Mouse (Mus musculus) retina, postnatal 1 day (tissue): ENCODE measurements around the gene Ptpro.
"Not testable (repeated sequence)": the region's sequence is repeated elsewhere in the genome, so short reads cannot be mapped to it uniquely, and the experiment has no call there.

Experiments
- DNase-seq: peaks from one replicate; pipeline ENCODE4 v3.0.0-alpha.2; 2012

Gene Ptpro

GRCm38 (mm10) chr6:137457210-137457609, 205.1 kb downstream of the Ptpro start:
- no peak for DNase-seq

GRCm38 (mm10) chr6:137458136-137458535, 206.0 kb downstream of the Ptpro start:
- no peak for DNase-seq

GRCm38 (mm10) chr6:137463771-137464170, 211.7 kb downstream of the Ptpro start:
- DNase-seq: no peak

- DNase-seq: peak; percentile 21
Observed at GRCm38 (mm10) chr6:137465253-137465652, 213.1 kb downstream of the Ptpro start.

GRCm38 (mm10) chr6:137466256-137466655, 214.1 kb downstream of the Ptpro start:
- DNase-seq: no peak

GRCm38 (mm10) chr6:137467696-137468095, 215.6 kb downstream of the Ptpro start:
- no peak for DNase-seq

GRCm38 (mm10) chr6:137469541-137469940, 217.4 kb downstream of the Ptpro start:
- DNase-seq: no peak

GRCm38 (mm10) chr6:137470901-137471598, 218.9 kb downstream of the Ptpro start:
- peak; percentile 92 for DNase-seq

- peak; percentile 59 for DNase-seq
Observed at GRCm38 (mm10) chr6:137472129-137472528, 220.0 kb downstream of the Ptpro start.

- no peak for DNase-seq
Observed at GRCm38 (mm10) chr6:137473433-137473832, 221.3 kb downstream of the Ptpro start.

GRCm38 (mm10) chr6:137475695-137476094, 223.6 kb downstream of the Ptpro start:
- not testable (repeated sequence) for DNase-seq

GRCm38 (mm10) chr6:137482891-137483290, 230.8 kb downstream of the Ptpro start:
- no peak for DNase-seq

GRCm38 (mm10) chr6:137487443-137487842, 235.3 kb downstream of the Ptpro start:
- DNase-seq: no peak

- DNase-seq: no peak
Observed at GRCm38 (mm10) chr6:137490115-137490514, 238.0 kb downstream of the Ptpro start.

GRCm38 (mm10) chr6:137491659-137492058, 239.5 kb downstream of the Ptpro start:
- no peak for DNase-seq

- no peak for DNase-seq
Observed at GRCm38 (mm10) chr6:137492582-137492981, 240.5 kb downstream of the Ptpro start.

- DNase-seq: no peak
Observed at GRCm38 (mm10) chr6:137493211-137494135, 241.4 kb downstream of the Ptpro start.

GRCm38 (mm10) chr6:137494136-137494475, 242.0 kb downstream of the Ptpro start:
- no peak for DNase-seq

- no peak for DNase-seq
Observed at GRCm38 (mm10) chr6:137494801-137495200, 242.7 kb downstream of the Ptpro start.

GRCm38 (mm10) chr6:137495233-137495632, 243.1 kb downstream of the Ptpro start:
- DNase-seq: no peak

GRCm38 (mm10) chr6:137496562-137496961, 244.4 kb downstream of the Ptpro start:
- no peak for DNase-seq

- no peak for DNase-seq
Observed at GRCm38 (mm10) chr6:137497208-137497835, 245.2 kb downstream of the Ptpro start.

- DNase-seq: no peak
Observed at GRCm38 (mm10) chr6:137498781-137499180, 246.7 kb downstream of the Ptpro start.

GRCm38 (mm10) chr6:137503009-137503408, 250.9 kb downstream of the Ptpro start:
- DNase-seq: no peak
